Mouse (Mus musculus) forebrain, embryonic 12.5 days (tissue): ENCODE data around the gene Usp3. TPM values are rescaled to one million over a fixed set of nuclear protein-coding genes. Genes with fewer than 3 reads are reported as not detected.

Source experiments
- ATAC-seq: fragments of 200-750 bp; cut with Nextera tagmentation; 2 replicates; pipeline ENCODE4 v1.8.0; 2017; ENCODE audit warnings: moderate TSS enrichment; ENCODE audit not compliant: low FRiP score
- H3K27ac ChIP-seq: fragments of 300-500 bp; sonication (generic); 2 replicates; pipeline ENCODE4 v1.5.1; 2016; ENCODE audit warnings: mild to moderate bottlenecking
- H3K27me3 ChIP-seq: fragments of 300-500 bp; sonication (generic); 2 replicates; pipeline ENCODE4 v1.6.1; 2016; ENCODE audit warnings: mild to moderate bottlenecking
- H3K36me3 ChIP-seq: fragments of 300-500 bp; sonication (generic); replicated peaks from 2 replicates; pipeline ENCODE4 v1.6.1; 2016; ENCODE audit warnings: mild to moderate bottlenecking
- H3K4me1 ChIP-seq: fragments of 300-500 bp; sonication (generic); 2 replicates; pipeline ENCODE4 v1.6.1; 2016
- H3K4me2 ChIP-seq: fragments of 300-500 bp; sonication (generic); 2 replicates; pipeline ENCODE4 v1.6.1; 2016; ENCODE audit warnings: mild to moderate bottlenecking, moderate library complexity
- H3K4me3 ChIP-seq: fragments of 300-500 bp; sonication (generic); replicated peaks from 2 replicates; pipeline ENCODE4 v1.5.1; 2016; ENCODE audit warnings: mild to moderate bottlenecking
- H3K9ac ChIP-seq: fragments of 300-500 bp; sonication (generic); 2 replicates; pipeline ENCODE4 v1.6.1; 2016; ENCODE audit warnings: mild to moderate bottlenecking
- H3K9me3 ChIP-seq: fragments of 300-500 bp; sonication (generic); 2 replicates; pipeline ENCODE4 v1.6.1; 2016
- WGBS: fragments of 180-500 bp; shearing (Covaris S2); methylation state at CpG from one replicate; pipeline ENCODE4 v1.1.7; 2016; 5-methylcytosine and 5-hydroxymethylcytosine counted together
- polyA plus RNA-seq: library from polyadenylated mRNA; unstranded; fragments of >200 nt; fragmentation: Nextera tagmentation; extraction: Ambion mirVana; gene quantifications from 2 replicates; pipeline ENCODE4 v1.2.1, GENCODE M21; 2016

The Usp3 gene
- polyA plus RNA-seq, 1 experiment from 2014 or later: 121 TPM

- WGBS: 91% methylated on average over 1 of the region's 1 CpGs
- no peaks in the 10 kb centered on the region for H3K27me3 ChIP-seq
- no peak for ATAC-seq
- H3K27ac ChIP-seq: no peak overlapping the region
- H3K36me3 ChIP-seq: 0 out of 2 replicates have a peak, but pooled peaks cover 3% of the 10 kb centered on the region
- peaks cover 12% of the 10 kb centered on the region for H3K4me1 ChIP-seq
- no peak overlapping the region for H3K4me3 ChIP-seq
- no peaks in the 10 kb centered on the region for H3K9me3 ChIP-seq
- H3K4me2 ChIP-seq: no peak overlapping the region
- no peak overlapping the region for H3K9ac ChIP-seq
Measured at GRCm38 (mm10) chr9:66583244-66583643, 9.7 kb downstream of the Usp3 start.

- H3K36me3 ChIP-seq: 0 out of 2 replicates have a peak, but pooled peaks cover 3% of the 10 kb centered on the region
- peaks cover 8% of the 10 kb centered on the region for H3K4me1 ChIP-seq
- no peaks in the 10 kb centered on the region for H3K9me3 ChIP-seq
- H3K27me3 ChIP-seq: no peaks in the 10 kb centered on the region
- no peak overlapping the region for H3K27ac ChIP-seq
- no peak overlapping the region for H3K4me2 ChIP-seq
- no peak overlapping the region for H3K9ac ChIP-seq
- no peak for ATAC-seq
- no peak overlapping the region for H3K4me3 ChIP-seq
- WGBS: 89% methylated on average over 3 of the region's 3 CpGs
Measured at GRCm38 (mm10) chr9:66581694-66582093, 11.2 kb downstream of the Usp3 start.

GRCm38 (mm10) chr9:66580722-66581121 lies 12.2 kb downstream of the Usp3 start:
- Histone ChIP-seq H3K4me3 (no peak overlapping the region), H3K27ac (no peak overlapping the region), H3K4me2 (no peak overlapping the region), H3K9ac (no peak overlapping the region), H3K27me3 (no peaks in the 10 kb centered on the region), H3K36me3 (0 out of 2 replicates have a peak, but pooled peaks cover 3% of the 10 kb centered on the region), H3K4me1 (0 out of 2 replicates have a peak, but pooled peaks cover 7% of the 10 kb centered on the region), H3K9me3 (no peaks in the 10 kb centered on the region)
- ATAC-seq: no peak
- WGBS: 100% methylated on average over 1 of the region's 1 CpGs

- no peak overlapping the region for H3K4me2 ChIP-seq
- no peak overlapping the region for H3K27ac ChIP-seq
- H3K4me3 ChIP-seq: no peak overlapping the region
- H3K9me3 ChIP-seq: no peaks in the 10 kb centered on the region
- WGBS: 89% methylated on average over 1 of the region's 1 CpGs
- 0 out of 2 replicates have a peak, but pooled peaks cover 3% of the 10 kb centered on the region for H3K36me3 ChIP-seq
- peaks cover 7% of the 10 kb centered on the region; the same call in 1 of the 2 replicates for H3K4me1 ChIP-seq
- no peak overlapping the region for H3K9ac ChIP-seq
- H3K27me3 ChIP-seq: no peaks in the 10 kb centered on the region
- no peak for ATAC-seq
Measured at GRCm38 (mm10) chr9:66575878-66576238, 17.1 kb downstream of the Usp3 start.

GRCm38 (mm10) chr9:66575041-66575877 lies 17.7 kb downstream of the Usp3 start:
- WGBS: 83% methylated on average over 1 of the region's 1 CpGs
- ATAC-seq: no peak
- Histone ChIP-seq H3K4me3 (no peak overlapping the region), H3K4me1 (peaks cover 7% of the 10 kb centered on the region; the same call in 1 of the 2 replicates), H3K9ac (no peak overlapping the region), H3K9me3 (no peaks in the 10 kb centered on the region), H3K27ac (no peak overlapping the region), H3K27me3 (no peaks in the 10 kb centered on the region), H3K36me3 (0 out of 2 replicates have a peak, but pooled peaks cover 3% of the 10 kb centered on the region), H3K4me2 (no peak overlapping the region)

- Histone ChIP-seq H3K27ac (no peak overlapping the region), H3K4me2 (no peak overlapping the region), H3K9ac (no peak overlapping the region), H3K9me3 (no peaks in the 10 kb centered on the region), H3K4me1 (peaks cover 7% of the 10 kb centered on the region; the same call in 1 of the 2 replicates), H3K27me3 (no peaks in the 10 kb centered on the region), H3K4me3 (no peak overlapping the region), H3K36me3 (no peaks in the 10 kb centered on the region)
- ATAC-seq: no peak
- 87% methylated on average over 4 of the region's 4 CpGs for WGBS
Measured at GRCm38 (mm10) chr9:66571986-66572700, 20.8 kb downstream of the Usp3 start.

- Histone ChIP-seq H3K9me3 (no peaks in the 10 kb centered on the region), H3K9ac (no peak overlapping the region), H3K4me3 (no peak overlapping the region), H3K27me3 (no peaks in the 10 kb centered on the region), H3K4me2 (no peak overlapping the region), H3K27ac (no peak overlapping the region), H3K36me3 (no peaks in the 10 kb centered on the region; the same call in 1 of the 2 replicates), H3K4me1 (0 out of 2 replicates have a peak, but pooled peaks cover 3% of the 10 kb centered on the region)
- WGBS: 84% methylated on average over 1 of the region's 1 CpGs
- no peak for ATAC-seq
Measured at GRCm38 (mm10) chr9:66562215-66562614, 30.7 kb downstream of the Usp3 start.

- 0 out of 2 replicates have a peak, but pooled peaks cover 3% of the 10 kb centered on the region for H3K4me1 ChIP-seq
- H3K27ac ChIP-seq: no peak overlapping the region
- no peaks in the 10 kb centered on the region for H3K27me3 ChIP-seq
- no peaks in the 10 kb centered on the region for H3K9me3 ChIP-seq
- no peak overlapping the region for H3K4me2 ChIP-seq
- no peak overlapping the region for H3K4me3 ChIP-seq
- no peak for ATAC-seq
- WGBS: 93% methylated on average over 2 of the region's 2 CpGs
- no peaks in the 10 kb centered on the region; the same call in 1 of the 2 replicates for H3K36me3 ChIP-seq
- H3K9ac ChIP-seq: no peak overlapping the region
Measured at GRCm38 (mm10) chr9:66561496-66561895, 31.4 kb downstream of the Usp3 start.

- Histone ChIP-seq H3K4me2 (no peak overlapping the region), H3K27me3 (no peaks in the 10 kb centered on the region), H3K9ac (no peak overlapping the region), H3K27ac (no peak overlapping the region), H3K4me3 (no peak overlapping the region), H3K4me1 (0 out of 2 replicates have a peak, but pooled peaks cover 3% of the 10 kb centered on the region), H3K9me3 (no peaks in the 10 kb centered on the region), H3K36me3 (peaks cover 1% of the 10 kb centered on the region; the same call in 1 of the 2 replicates)
- ATAC-seq: no peak
- 68% methylated on average over 1 of the region's 1 CpGs for WGBS
Measured at GRCm38 (mm10) chr9:66560728-66561127, 32.2 kb downstream of the Usp3 start.

GRCm38 (mm10) chr9:66560295-66560694 lies 32.6 kb downstream of the Usp3 start:
- Histone ChIP-seq H3K9ac (no peak overlapping the region), H3K4me3 (no peak overlapping the region), H3K4me2 (no peak overlapping the region), H3K27me3 (no peaks in the 10 kb centered on the region), H3K4me1 (0 out of 2 replicates have a peak, but pooled peaks cover 3% of the 10 kb centered on the region), H3K9me3 (no peaks in the 10 kb centered on the region), H3K27ac (no peak overlapping the region), H3K36me3 (peaks cover 3% of the 10 kb centered on the region; the same call in 1 of the 2 replicates)
- peak; percentile 36; the same call in 1 of the 2 replicates for ATAC-seq
- WGBS: 16% methylated on average over 2 of the region's 2 CpGs

GRCm38 (mm10) chr9:66558971-66559370 lies 34.0 kb downstream of the Usp3 start:
- Histone ChIP-seq H3K4me2 (no peak overlapping the region), H3K27me3 (no peaks in the 10 kb centered on the region), H3K9me3 (no peaks in the 10 kb centered on the region), H3K4me3 (no peak overlapping the region), H3K9ac (no peak overlapping the region), H3K27ac (no peak overlapping the region), H3K4me1 (0 out of 2 replicates have a peak, but pooled peaks cover 3% of the 10 kb centered on the region), H3K36me3 (peaks cover 12% of the 10 kb centered on the region)
- WGBS: 96% methylated on average over 4 of the region's 4 CpGs
- no peak for ATAC-seq

GRCm38 (mm10) chr9:66542785-66543184 lies 50.2 kb downstream of the Usp3 start:
- Histone ChIP-seq H3K9me3 (no peaks in the 10 kb centered on the region), H3K36me3 (peaks cover 71% of the 10 kb centered on the region)

More at GRCm38 (mm10) chr9:66542785-66543184, 50.2 kb downstream of the Usp3 start:
- H3K4me1 ChIP-seq: no peaks in the 10 kb centered on the region; the same call in 1 of the 2 replicates
- H3K27ac ChIP-seq: no peak overlapping the region
- WGBS: 83% methylated on average over 4 of the region's 4 CpGs
- H3K4me2 ChIP-seq: no peak overlapping the region
- no peaks in the 10 kb centered on the region for H3K27me3 ChIP-seq
- H3K4me3 ChIP-seq: no peak overlapping the region
- ATAC-seq: no peak
- no peak overlapping the region for H3K9ac ChIP-seq
